Mouse (Mus musculus): ENCODE results near the gene Limch1. TPM values are rescaled to one million over a fixed set of nuclear protein-coding genes. Genes with fewer than 3 reads are reported as not detected.
A peak's percentile ranks its signal among the peaks of the same experiment; 100 is the strongest.

Gene Limch1
- total and polyA plus RNA-seq, 3 experiments: 0.05 TPM; not detected in 2

GRCm38 (mm10) chr5:66710445-66711019 is 35.1 kb upstream of the Limch1 start:
- Histone ChIP-seq H3K9me3 (replicated peaks; ENCODE audit: low read length) (no peaks in the 10 kb centered on the region), H3K36me3 (replicated peaks in 1 of 2; ENCODE audit: control insufficient read depth in 1 of 2, insufficient read depth in 1 of 2, low read length in 1 of 2) (no peaks in the 10 kb centered on the region), H3K27me3 (replicated peaks) (no peaks in the 10 kb centered on the region), H3K4me3 (replicated peaks in 1 of 3; ENCODE audit: low read depth in 2 of 3, low read length in 2 of 3, poor library complexity in 1 of 3) (no peak overlapping the region), H3K27ac (ENCODE audit: insufficient read depth, low read depth) (no peak overlapping the region), H3K4me2 (ENCODE audit: insufficient read depth, low read depth, poor library complexity, severe bottlenecking) (no peak overlapping the region), H3K9ac (ENCODE audit: insufficient read depth, low read depth) (no peak overlapping the region), H3K4me1 (ENCODE audit: control insufficient read depth in 1 of 2, insufficient read depth in 2 of 2) (no peaks in the 10 kb centered on the region; a peak in 1 of 4 replicates), H3K79me2 (replicated peaks; ENCODE audit: control insufficient read depth, extremely low read depth, insufficient read depth, poor library complexity, severe bottlenecking) (no peaks in the 10 kb centered on the region)
- dilution Hi-C loops (cut with MboI; ENCODE audit: extremely low pct_ligation_motif_present, extremely low pct_unique_long_range_greater_than_20kb, low sequenced_read_pairs): no loop called here
- in situ Hi-C loops (cut with MboI; ENCODE audit: low pct_ligation_motif_present, low pct_unique_long_range_greater_than_20kb, low sequenced_read_pairs): loop anchor here (25.0 kb wide), 1 partner anchor 502 kb away; no protein-coding TSS in a partner anchor
- DNase-seq (ENCODE audit: extremely low read depth): no peak
- TF ChIP-seq PAX5 (IDR thresholded peaks at IDR 0.05; ENCODE audit: low read length) (no peak), E2F4 (IDR thresholded peaks at IDR 0.05; ENCODE audit: insufficient replicate concordance, low read depth, low read length) (no peak), SMC3 (IDR thresholded peaks at IDR 0.05; ENCODE audit: low read depth, low read length) (peak; percentile 27; the same call in 1 of the 2 replicates), RAD21 (IDR thresholded peaks at IDR 0.05; ENCODE audit: low read depth, low read length) (peak; percentile 29), GABPA (IDR thresholded peaks at IDR 0.05; ENCODE audit: insufficient replicate concordance, low read depth, low read length) (no peak), CTCF (conservative IDR thresholded peaks at IDR 0.05 in 1 of 2, IDR thresholded peaks at IDR 0.05 in 1 of 2; ENCODE audit: low read depth in 2 of 2, low read length in 2 of 2) (peak in 1 of 2 experiments; percentile 52; a peak in 2 of 4 replicates)

GRCm38 (mm10) chr5:66712801-66713200 is 32.8 kb upstream of the Limch1 start:
- H3K27ac ChIP-seq (ENCODE audit: insufficient read depth, low read depth): no peak overlapping the region
- in situ Hi-C loops (cut with MboI; ENCODE audit: low pct_ligation_motif_present, low pct_unique_long_range_greater_than_20kb, low sequenced_read_pairs) (loop anchor here (25.0 kb wide), 1 partner anchor 500 kb away; no protein-coding TSS in a partner anchor), dilution Hi-C loops (cut with MboI; ENCODE audit: extremely low pct_ligation_motif_present, extremely low pct_unique_long_range_greater_than_20kb, low sequenced_read_pairs) (no loop called here)
- H3K9me3 ChIP-seq (replicated peaks; ENCODE audit: low read length): no peaks in the 10 kb centered on the region
- H3K4me1 ChIP-seq (ENCODE audit: control insufficient read depth in 1 of 2, insufficient read depth in 2 of 2): no peaks in the 10 kb centered on the region
- no peak overlapping the region for H3K4me3 ChIP-seq (replicated peaks in 1 of 3; ENCODE audit: low read depth in 2 of 3, low read length in 2 of 3, poor library complexity in 1 of 3)
- TF ChIP-seq CHD2 (IDR thresholded peaks at IDR 0.05; ENCODE audit: low read length) (no peak), TBP (conservative IDR thresholded peaks at IDR 0.05; ENCODE audit: low read depth, low read length) (no peak), SMC3 (IDR thresholded peaks at IDR 0.05; ENCODE audit: low read depth, low read length) (no peak), PAX5 (IDR thresholded peaks at IDR 0.05; ENCODE audit: low read length) (no peak), KAT2A (IDR thresholded peaks at IDR 0.05; ENCODE audit: insufficient replicate concordance, low read length) (no peak), USF1 (IDR thresholded peaks at IDR 0.05; ENCODE audit: low read depth, low read length) (no peak), CTCF (conservative IDR thresholded peaks at IDR 0.05 in 1 of 2, IDR thresholded peaks at IDR 0.05 in 1 of 2; ENCODE audit: low read depth in 2 of 2, low read length in 2 of 2) (no peak), ZC3H11A (IDR thresholded peaks at IDR 0.05; ENCODE audit: low read depth, low read length) (no peak), MEF2A (IDR thresholded peaks at IDR 0.05; ENCODE audit: borderline replicate concordance, low read depth, low read length) (no peak), SIN3A (IDR thresholded peaks at IDR 0.05; ENCODE audit: low read length) (no peak), JUND (conservative IDR thresholded peaks at IDR 0.05; ENCODE audit: low read depth, low read length) (no peak), ELF1 (IDR thresholded peaks at IDR 0.05; ENCODE audit: low read depth, low read length) (no peak)
- DNase-seq (ENCODE audit: extremely low read depth): no peak
- H3K27me3 ChIP-seq (replicated peaks): no peaks in the 10 kb centered on the region
- no peaks in the 10 kb centered on the region for H3K79me2 ChIP-seq (replicated peaks; ENCODE audit: control insufficient read depth, extremely low read depth, insufficient read depth, poor library complexity, severe bottlenecking)
- no peaks in the 10 kb centered on the region for H3K36me3 ChIP-seq (replicated peaks in 1 of 2; ENCODE audit: control insufficient read depth in 1 of 2, insufficient read depth in 1 of 2, low read length in 1 of 2)
- H3K9ac ChIP-seq (ENCODE audit: insufficient read depth, low read depth): no peak overlapping the region
- H3K4me2 ChIP-seq (ENCODE audit: insufficient read depth, low read depth, poor library complexity, severe bottlenecking): no peak overlapping the region
